Mouse (Mus musculus) heart, embryonic 12.5 days (tissue): ENCODE measurements around the gene Rasgrf2. TPM values are rescaled to one million over a fixed set of nuclear protein-coding genes. Genes with fewer than 3 reads are reported as not detected.

Experiments used
- polyA plus RNA-seq: library from polyadenylated mRNA; unstranded; fragments of >200 nt; fragmentation: Nextera tagmentation; extraction: Ambion mirVana; gene quantifications from 2 replicates; pipeline ENCODE4 v1.2.1, GENCODE M21; 2016

Gene Rasgrf2
- polyA plus RNA-seq, 1 experiment from 2014 or later = 0.89 TPM

Other genes starting within 250 kb of the Rasgrf2 start
- 0.56 and 0.78 TPM in 2 replicates for gene Gm20379, start 174.3 kb upstream of the Rasgrf2 start, polyA plus RNA-seq
- gene Dhfr, start 223.1 kb upstream of the Rasgrf2 start, polyA plus RNA-seq = 12.7 and 13.0 TPM in 2 replicates
- 19.5 and 19.7 TPM in 2 replicates for gene Msh3, start 223.3 kb upstream of the Rasgrf2 start, polyA plus RNA-seq